Mouse (Mus musculus) lung, adult 18-20 months (tissue): ENCODE data around the gene S100a6.
A peak's percentile ranks its signal among the peaks of the same experiment; 100 is the strongest.

Experiments used
- DNase-seq, 2 experiments: peaks; one replicate each; pipeline ENCODE4 v3.0.0; 2022; ENCODE audit warnings: mixed read lengths in 2 of 2

Gene S100a6

GRCm38 (mm10) chr3:90612728-90613291 lies at the start of gene S100a6:
Gene S100a6 (plus strand): TSS chr3:90612882.
- DNase-seq, result peak; percentile 80 to 83

- no peak for DNase-seq
Measured at GRCm38 (mm10) chr3:90574691-90575090, 38.0 kb upstream of the S100a6 start.

GRCm38 (mm10) chr3:90575320-90575719 lies 37.4 kb upstream of the S100a6 start:
- no peak for DNase-seq

GRCm38 (mm10) chr3:90576351-90577001 lies 36.2 kb upstream of the S100a6 start:
- DNase-seq, result no peak

- DNase-seq, result no peak
Measured at GRCm38 (mm10) chr3:90579433-90579832, 33.2 kb upstream of the S100a6 start.

GRCm38 (mm10) chr3:90581141-90581540 lies 31.5 kb upstream of the S100a6 start:
- DNase-seq, result no peak

GRCm38 (mm10) chr3:90582156-90582555 lies 30.5 kb upstream of the S100a6 start:
- DNase-seq, result no peak

- DNase-seq, result no peak
Measured at GRCm38 (mm10) chr3:90582556-90582955, 30.1 kb upstream of the S100a6 start.

GRCm38 (mm10) chr3:90583893-90584292 lies 28.8 kb upstream of the S100a6 start:
- DNase-seq, result no peak

GRCm38 (mm10) chr3:90585595-90585994 lies 27.1 kb upstream of the S100a6 start:
- peak; percentile 63 to 78 for DNase-seq

- no peak for DNase-seq
Measured at GRCm38 (mm10) chr3:90586016-90586643, 26.6 kb upstream of the S100a6 start.

- peak; percentile 90 to 92 for DNase-seq
Measured at GRCm38 (mm10) chr3:90586906-90587305, 25.8 kb upstream of the S100a6 start.

- DNase-seq, result peak; percentile 39 to 42
Measured at GRCm38 (mm10) chr3:90587361-90588101, 25.2 kb upstream of the S100a6 start.

GRCm38 (mm10) chr3:90589390-90589789 lies 23.3 kb upstream of the S100a6 start:
- no peak for DNase-seq

- DNase-seq, result no peak
Measured at GRCm38 (mm10) chr3:90589947-90590346, 22.7 kb upstream of the S100a6 start, which contains the start of gene S100a2. Gene S100a2 (plus strand): TSS chr3:90590247.

GRCm38 (mm10) chr3:90594466-90594865 lies 18.2 kb upstream of the S100a6 start:
- DNase-seq, result no peak

GRCm38 (mm10) chr3:90595556-90595955 lies 17.1 kb upstream of the S100a6 start:
- no peak for DNase-seq

- DNase-seq, result no peak
Measured at GRCm38 (mm10) chr3:90596810-90597209, 15.9 kb upstream of the S100a6 start.

- DNase-seq, result no peak
Measured at GRCm38 (mm10) chr3:90597736-90598135, 14.9 kb upstream of the S100a6 start.

GRCm38 (mm10) chr3:90598212-90598611 lies 14.5 kb upstream of the S100a6 start:
- no peak for DNase-seq

- DNase-seq, result no peak
Measured at GRCm38 (mm10) chr3:90599401-90599800, 13.3 kb upstream of the S100a6 start.

- DNase-seq, result no peak
Measured at GRCm38 (mm10) chr3:90600036-90600435, 12.6 kb upstream of the S100a6 start.

GRCm38 (mm10) chr3:90600458-90601195 lies 12.1 kb upstream of the S100a6 start:
- no peak for DNase-seq
